ENCODE assay signal across 18 mouse cellular contexts in the genomic region with DNA sequence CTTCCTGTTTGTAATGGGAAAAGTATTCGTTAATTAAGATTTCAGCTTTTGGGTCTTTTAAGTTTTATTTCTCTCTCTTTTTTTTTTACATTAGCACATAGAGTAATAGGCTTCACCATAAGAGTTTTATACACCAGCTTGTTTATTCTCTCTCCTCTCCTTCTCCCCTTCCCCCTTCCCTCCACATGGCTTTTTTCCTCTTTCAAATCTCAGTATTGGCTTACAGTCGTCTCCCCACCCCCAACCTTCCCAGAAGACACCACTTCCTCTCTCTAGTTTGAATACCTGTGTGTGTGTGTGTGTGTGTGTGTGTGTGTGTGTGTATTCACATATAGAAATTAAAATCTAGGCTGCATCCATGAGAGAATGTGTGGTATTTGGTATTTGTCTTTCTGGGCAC. TPM values are rescaled to one million over a fixed set of nuclear protein-coding genes. Genes with fewer than 3 reads are reported as not detected.
DNase-seq lines count a peak whose midpoint lies in the region; ATAC-seq lines count a peak whose summit lies in the region.
"Had no signal": no experiment of that assay in that cellular context is flagged by ENCODE, and none has a peak within 500 bp of the region (broad histone marks: within the 10 kb centered on the region; RNA-seq: fewer than 3 reads in every experiment).

No protein-coding gene starts in this region.

- intact Hi-C loops in heart, postnatal 14 days (cut with DNase I): loop anchor here (5.0 kb wide), 1 partner anchor 33 kb away; no protein-coding TSS in a partner anchor
- intact Hi-C loops in left cerebral cortex, postnatal 25 days (cut with DNase I): loop anchor here (5.0 to 10.0 kb wide), 2 partner anchors 73 to 345 kb away; no protein-coding TSS in a partner anchor

- DNase-seq in CD4-positive, CD25-positive, alpha-beta regulatory T cell, adult 2 months (ENCODE audit: low read depth, low spot score): peak; percentile 23
- DNase-seq in heart, adult 11 months: peak; percentile 18
- DNase-seq in heart, postnatal 14 days: no peak
- peak; percentile 29 for DNase-seq in naive thymus-derived CD4-positive, alpha-beta T cell, adult 2 months (ENCODE audit: low read depth)
- DNase-seq in left cerebral cortex, postnatal 25 days (ENCODE audit: low spot score in 2 of 2): no peak
- DNase-seq: adrenal gland, adult 2 months; adrenal gland, postnatal 10 days; adrenal gland, postnatal 25 days; cerebellum, adult 11 months; cerebellum, adult 18-20 months; cerebellum, adult 8-10 months; cerebellum, adult 9-11 months; cerebellum, postnatal 14 days; cerebellum, postnatal 36 days; embryo, embryonic 11 days had no signal

- no peak for ATAC-seq in CD4-positive, CD25-positive, alpha-beta regulatory T cell, adult 4 months
- ATAC-seq: forebrain, embryonic 13.5 days; forebrain, embryonic 16.5 days had no signal

RNA-seq across cellular contexts. Expression of gene Sik1, which starts 3.8 kb away (rescaled TPM):
- 1 to 10 TPM; 2.0 to 4.2 TPM for polyA plus RNA-seq in CD4-positive, CD25-positive, alpha-beta regulatory T cell, adult 4 months (2017; shearing (Covaris generic))
- 10 to 100 TPM; 41.4 to 72.2 TPM for total RNA-seq in heart, postnatal 14 days (2021)
- total RNA-seq in left cerebral cortex, postnatal 25 days (2021): 10 to 100 TPM; 20.2 to 20.9 TPM

Comparison
In these comparisons a context has a peak if more than half of its experiments do, and no peak if none do; other contexts are left out.
1. DNase-seq: peak in CD4-positive, CD25-positive, alpha-beta regulatory T cell, adult 2 months (single experiment), heart, adult 11 months (single experiment) and naive thymus-derived CD4-positive, alpha-beta T cell, adult 2 months (single experiment); none in heart, postnatal 14 days (0 of 2) and left cerebral cortex, postnatal 25 days (0 of 2).